Mouse (Mus musculus): ENCODE results near the gene Pou2f1. TPM values are rescaled to one million over a fixed set of nuclear protein-coding genes. Genes with fewer than 3 reads are reported as not detected.
A peak's percentile ranks its signal among the peaks of the same experiment; 100 is the strongest.

Gene Pou2f1
- polyA plus RNA-seq, 1 experiment from 2014 or later = 35.0 TPM

DNA sequence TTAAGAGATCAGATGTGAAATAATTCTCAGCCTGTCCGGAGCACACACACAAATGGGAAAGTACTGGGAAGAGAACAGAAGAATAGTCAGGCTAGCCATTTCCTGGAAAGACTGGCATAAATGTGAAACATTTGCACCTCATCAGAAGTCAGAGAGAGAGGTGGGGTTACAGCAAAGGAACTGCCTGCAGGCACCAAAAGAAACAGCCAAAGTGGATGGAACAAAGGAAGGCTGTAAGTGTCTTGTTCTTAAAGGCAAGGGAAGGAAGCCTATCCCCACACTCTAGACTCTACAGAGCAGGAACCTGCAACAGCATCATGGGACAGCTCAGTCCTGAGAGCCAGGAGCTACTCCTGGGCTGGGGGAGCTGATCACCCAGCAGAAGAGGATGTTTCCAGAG, 39.0 kb upstream of the Pou2f1 start:
- DNase-seq (ENCODE audit: low spot score) (no peak), ATAC-seq (replicated peaks; ENCODE audit: low FRiP score) (no peak)
- Histone ChIP-seq H3K9me3 (ENCODE audit: control insufficient read depth, low read length) (no peaks in the 10 kb centered on the region), H3K36me3 (ENCODE audit: control insufficient read depth, insufficient read depth, low read length) (no peaks in the 10 kb centered on the region), H3K4me1 (replicated peaks; ENCODE audit: control insufficient read depth, insufficient read depth, low read length) (peaks cover 14% of the 10 kb centered on the region), H3K4me3 (ENCODE audit: low read depth, low read length) (no peak overlapping the region), H3K4me2 (ENCODE audit: low read depth, low read length, severe bottlenecking) (no peak overlapping the region), H3K27me3 (ENCODE audit: control insufficient read depth, insufficient read depth, low read length) (no peaks in the 10 kb centered on the region; the same call in 1 of the 2 replicates), H3K27ac (ENCODE audit: low read depth, low read length) (no peak overlapping the region), H3K9ac (ENCODE audit: low read length) (no peak overlapping the region)
- WGBS = 45% methylated on average over 1 of the region's 1 CpGs

DNA sequence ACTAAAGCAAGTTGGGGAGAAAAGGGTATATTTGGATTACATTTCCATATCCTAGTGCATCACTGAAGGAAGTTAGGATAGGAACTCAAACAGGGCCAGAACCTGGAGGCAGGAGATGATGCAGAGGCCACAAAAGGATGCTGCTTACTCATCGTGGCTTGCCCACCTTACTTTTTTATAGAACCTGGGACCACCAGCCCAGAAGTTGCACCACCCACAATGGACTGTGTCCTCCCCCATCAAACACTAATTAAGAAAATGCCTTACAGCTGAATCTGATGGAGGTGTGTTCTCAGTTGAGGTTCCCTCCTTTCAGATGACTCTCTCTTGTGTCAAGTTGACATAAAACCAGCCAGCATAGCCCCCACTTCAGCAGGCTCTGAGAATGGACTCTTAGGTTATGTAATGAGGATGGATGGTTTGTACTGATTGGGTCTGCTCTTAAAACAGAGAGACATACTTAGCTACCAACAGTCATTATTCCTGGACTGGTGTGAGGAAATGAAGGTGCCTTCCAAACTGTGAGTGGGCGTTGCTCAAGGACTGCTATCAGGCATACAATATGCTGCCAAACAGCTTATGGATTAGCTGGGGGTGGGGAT, 36.4 kb upstream of the Pou2f1 start:
- DNase-seq (ENCODE audit: low spot score) (no peak), ATAC-seq (replicated peaks; ENCODE audit: low FRiP score) (no peak)
- H3K27me3 ChIP-seq (ENCODE audit: control insufficient read depth, insufficient read depth, low read length) = no peaks in the 10 kb centered on the region
- no peak overlapping the region for H3K4me2 ChIP-seq (ENCODE audit: low read depth, low read length, severe bottlenecking)
- no peak overlapping the region for H3K4me3 ChIP-seq (ENCODE audit: low read depth, low read length)
- H3K9ac ChIP-seq (ENCODE audit: low read length) = no peak overlapping the region
- no peaks in the 10 kb centered on the region for H3K36me3 ChIP-seq (ENCODE audit: control insufficient read depth, insufficient read depth, low read length)
- H3K27ac ChIP-seq (ENCODE audit: low read depth, low read length) = no peak overlapping the region
- no peaks in the 10 kb centered on the region for H3K9me3 ChIP-seq (ENCODE audit: control insufficient read depth, low read length)
- peaks cover 6% of the 10 kb centered on the region; the same call in 1 of the 2 replicates for H3K4me1 ChIP-seq (replicated peaks; ENCODE audit: control insufficient read depth, insufficient read depth, low read length)
- WGBS = 79% methylated on average over 2 of the region's 2 CpGs

DNA sequence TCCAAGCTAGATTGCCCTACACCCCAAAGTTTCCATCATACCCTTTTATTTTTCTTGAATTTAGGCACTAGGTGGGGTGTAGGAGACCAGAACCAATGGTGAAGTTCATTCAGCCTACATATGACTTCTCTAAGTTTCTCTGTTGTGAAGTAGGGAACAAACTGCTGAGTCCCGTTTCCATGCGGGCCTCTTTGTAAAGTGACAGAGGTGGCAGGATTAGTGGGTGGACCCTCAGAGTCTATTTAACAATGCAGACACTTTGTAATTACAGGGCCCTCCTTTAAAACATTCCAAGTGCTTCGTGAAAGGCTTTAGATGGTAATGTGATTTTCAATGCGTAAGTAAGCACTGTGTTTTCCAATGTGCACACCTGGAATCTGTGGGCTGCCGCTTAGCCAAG, 32.6 kb upstream of the Pou2f1 start:
- Histone ChIP-seq H3K27me3 (ENCODE audit: control insufficient read depth, insufficient read depth, low read length) (no peaks in the 10 kb centered on the region), H3K4me2 (ENCODE audit: low read depth, low read length, severe bottlenecking) (no peak overlapping the region), H3K36me3 (ENCODE audit: control insufficient read depth, insufficient read depth, low read length) (no peaks in the 10 kb centered on the region), H3K9ac (ENCODE audit: low read length) (no peak overlapping the region), H3K9me3 (ENCODE audit: control insufficient read depth, low read length) (no peaks in the 10 kb centered on the region), H3K27ac (ENCODE audit: low read depth, low read length) (no peak overlapping the region), H3K4me3 (ENCODE audit: low read depth, low read length) (no peak overlapping the region), H3K4me1 (replicated peaks; ENCODE audit: control insufficient read depth, insufficient read depth, low read length) (peaks cover 5% of the 10 kb centered on the region; the same call in 1 of the 2 replicates)
- ATAC-seq (replicated peaks; ENCODE audit: low FRiP score) (0 out of 2 replicates have a peak, but pooled peaks have one; percentile 42), DNase-seq (ENCODE audit: low spot score) (no peak)
- 6% methylated on average over 5 of the region's 5 CpGs for WGBS

DNA sequence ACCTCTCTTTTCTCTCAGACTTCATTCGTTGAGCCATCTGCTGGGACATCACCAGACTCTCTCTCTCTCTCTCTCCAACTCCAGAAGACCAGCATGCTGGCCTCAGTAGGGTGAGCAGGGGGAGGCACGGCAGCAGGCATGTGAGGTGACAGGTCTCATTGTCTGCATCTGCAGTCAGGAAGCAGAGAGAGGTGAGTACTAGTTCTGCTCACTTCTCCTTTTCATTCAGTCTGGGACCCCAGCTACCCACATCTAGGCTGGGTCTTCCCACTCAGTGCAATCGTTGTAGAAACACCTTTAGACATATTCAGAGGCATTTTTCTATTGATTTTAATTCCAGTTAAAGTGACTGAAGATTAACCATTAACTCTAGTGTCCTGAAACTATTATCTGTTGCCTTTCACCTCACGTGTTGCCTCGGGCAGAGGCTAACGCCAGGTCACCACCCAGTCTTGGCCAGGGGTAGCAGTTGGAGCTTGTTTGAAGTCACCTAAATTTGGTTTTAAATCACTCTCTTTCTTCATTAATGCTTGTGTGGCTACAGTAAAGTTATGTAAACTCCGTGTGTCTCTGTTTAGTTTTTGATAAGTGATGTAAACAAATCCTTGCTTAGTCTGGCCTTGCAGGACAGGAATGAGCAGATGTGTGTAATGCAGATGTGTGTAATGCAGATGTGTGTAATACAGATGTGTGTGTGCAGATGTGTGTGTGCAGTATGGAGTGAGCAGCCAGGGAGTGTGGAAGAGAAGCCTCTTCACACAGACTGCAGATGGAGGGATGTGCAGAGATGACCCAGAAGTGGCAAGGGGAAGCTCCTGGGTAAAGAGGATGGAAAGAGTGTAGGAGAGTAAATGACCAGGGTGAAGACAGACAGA, 29.4 kb upstream of the Pou2f1 start:
- no peaks in the 10 kb centered on the region for H3K27me3 ChIP-seq (ENCODE audit: control insufficient read depth, insufficient read depth, low read length)

DNA sequence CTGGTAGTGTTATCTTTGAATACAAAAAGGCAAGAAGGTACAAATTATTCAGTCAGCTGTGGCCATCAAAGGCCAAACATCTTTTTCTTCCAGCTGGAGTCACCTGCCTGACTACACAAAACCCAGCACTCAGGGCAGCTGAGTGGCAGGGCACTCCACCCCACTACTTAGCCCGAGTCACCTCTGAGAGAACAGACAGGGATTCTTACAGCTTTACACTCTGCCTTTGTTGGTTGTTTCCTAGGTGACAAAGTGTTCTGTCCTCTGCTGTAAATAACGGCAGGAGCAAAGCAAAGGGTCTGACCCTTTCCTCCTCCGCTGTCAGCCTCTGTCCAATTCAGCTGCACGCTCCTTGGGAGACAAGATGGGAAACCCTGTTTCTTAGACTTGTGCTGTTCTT, 21.5 kb upstream of the Pou2f1 start:
- Histone ChIP-seq H3K9me3 (ENCODE audit: control insufficient read depth, low read length) (no peaks in the 10 kb centered on the region), H3K4me1 (replicated peaks; ENCODE audit: control insufficient read depth, insufficient read depth, low read length) (no peaks in the 10 kb centered on the region), H3K27ac (ENCODE audit: low read depth, low read length) (no peak overlapping the region), H3K4me3 (ENCODE audit: low read depth, low read length) (no peak overlapping the region), H3K27me3 (ENCODE audit: control insufficient read depth, insufficient read depth, low read length) (no peaks in the 10 kb centered on the region), H3K9ac (ENCODE audit: low read length) (no peak overlapping the region), H3K36me3 (ENCODE audit: control insufficient read depth, insufficient read depth, low read length) (no peaks in the 10 kb centered on the region), H3K4me2 (ENCODE audit: low read depth, low read length, severe bottlenecking) (no peak overlapping the region)
- ATAC-seq (replicated peaks; ENCODE audit: low FRiP score) (no peak), DNase-seq (ENCODE audit: low spot score) (no peak)
- WGBS = 29% methylated on average over 4 of the region's 4 CpGs

More for the DNA sequence above, 29.4 kb upstream of the Pou2f1 start:
- no peaks in the 10 kb centered on the region for H3K9me3 ChIP-seq (ENCODE audit: control insufficient read depth, low read length)
- H3K36me3 ChIP-seq (ENCODE audit: control insufficient read depth, insufficient read depth, low read length) = no peaks in the 10 kb centered on the region
- peaks cover 5% of the 10 kb centered on the region; the same call in 1 of the 2 replicates for H3K4me1 ChIP-seq (replicated peaks; ENCODE audit: control insufficient read depth, insufficient read depth, low read length)
- H3K27ac ChIP-seq (ENCODE audit: low read depth, low read length) = no peak overlapping the region
- DNase-seq (ENCODE audit: low spot score) (no peak), ATAC-seq (replicated peaks; ENCODE audit: low FRiP score) (no peak)
- no peak overlapping the region for H3K9ac ChIP-seq (ENCODE audit: low read length)
- H3K4me2 ChIP-seq (ENCODE audit: low read depth, low read length, severe bottlenecking) = no peak overlapping the region
- no peak overlapping the region for H3K4me3 ChIP-seq (ENCODE audit: low read depth, low read length)
- WGBS = 76% methylated on average over 7 of the region's 7 CpGs

DNA sequence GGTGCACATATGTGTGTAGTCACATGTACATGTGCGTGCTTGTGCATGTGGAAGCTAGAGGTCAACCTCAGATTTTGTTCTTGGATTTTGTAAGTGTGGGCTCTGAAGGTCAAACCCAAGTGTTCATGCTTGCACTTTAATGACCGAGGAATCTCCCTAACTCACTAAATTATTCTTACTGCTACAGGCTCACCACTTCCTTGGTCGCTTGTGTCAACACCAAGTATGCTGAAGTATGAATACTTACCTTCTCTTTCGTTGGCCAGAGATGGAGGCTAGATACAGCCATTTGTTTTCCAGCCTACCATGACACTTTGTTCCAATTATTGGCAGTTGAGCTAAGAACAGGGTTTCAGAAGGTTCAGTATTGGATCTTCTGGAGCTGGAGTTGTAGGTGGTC, 14.7 kb upstream of the Pou2f1 start:
- no peak overlapping the region for H3K4me2 ChIP-seq (ENCODE audit: low read depth, low read length, severe bottlenecking)

DNA sequence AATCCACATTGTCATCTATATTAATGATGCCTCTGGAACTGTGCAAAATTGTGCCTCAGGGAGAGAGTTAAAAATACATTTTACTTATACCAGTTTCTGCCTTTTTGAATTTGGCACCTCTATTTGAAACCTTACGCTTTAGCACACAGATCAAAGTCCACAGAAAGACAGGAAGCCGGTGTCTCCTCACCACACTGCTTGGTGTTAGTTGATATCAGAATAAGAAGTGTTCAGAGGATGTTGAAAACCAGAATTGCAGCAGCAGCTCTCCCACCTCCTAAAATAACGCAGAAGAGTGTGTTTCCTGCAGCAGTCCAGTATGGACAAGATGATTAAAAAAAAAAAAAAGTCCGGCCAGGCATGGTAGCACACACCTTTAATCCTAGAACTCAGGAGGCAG, 13.8 kb upstream of the Pou2f1 start:
- no peak overlapping the region for H3K4me3 ChIP-seq (ENCODE audit: low read depth, low read length)
- H3K36me3 ChIP-seq (ENCODE audit: control insufficient read depth, insufficient read depth, low read length) = no peaks in the 10 kb centered on the region
- no peaks in the 10 kb centered on the region for H3K27me3 ChIP-seq (ENCODE audit: control insufficient read depth, insufficient read depth, low read length)
- no peak overlapping the region for H3K4me2 ChIP-seq (ENCODE audit: low read depth, low read length, severe bottlenecking)
- H3K4me1 ChIP-seq (replicated peaks; ENCODE audit: control insufficient read depth, insufficient read depth, low read length) = no peaks in the 10 kb centered on the region
- no peak overlapping the region for H3K9ac ChIP-seq (ENCODE audit: low read length)
- H3K27ac ChIP-seq (ENCODE audit: low read depth, low read length) = no peak overlapping the region
- WGBS = 80% methylated on average over 4 of the region's 4 CpGs
- DNase-seq (ENCODE audit: low spot score) (no peak), ATAC-seq (replicated peaks; ENCODE audit: low FRiP score) (no peak)
- no peaks in the 10 kb centered on the region for H3K9me3 ChIP-seq (ENCODE audit: control insufficient read depth, low read length)

More for the DNA sequence above, 14.7 kb upstream of the Pou2f1 start:
- H3K9me3 ChIP-seq (ENCODE audit: control insufficient read depth, low read length) = no peaks in the 10 kb centered on the region
- no peak overlapping the region for H3K9ac ChIP-seq (ENCODE audit: low read length)
- ATAC-seq (replicated peaks; ENCODE audit: low FRiP score) = no peak
- no peak overlapping the region for H3K27ac ChIP-seq (ENCODE audit: low read depth, low read length)
- no peaks in the 10 kb centered on the region for H3K36me3 ChIP-seq (ENCODE audit: control insufficient read depth, insufficient read depth, low read length)
- no peak for DNase-seq (ENCODE audit: low spot score)
- H3K4me1 ChIP-seq (replicated peaks; ENCODE audit: control insufficient read depth, insufficient read depth, low read length) = no peaks in the 10 kb centered on the region
- H3K27me3 ChIP-seq (ENCODE audit: control insufficient read depth, insufficient read depth, low read length) = no peaks in the 10 kb centered on the region
- no peak overlapping the region for H3K4me3 ChIP-seq (ENCODE audit: low read depth, low read length)
- WGBS = 92% methylated on average over 4 of the region's 4 CpGs

DNA sequence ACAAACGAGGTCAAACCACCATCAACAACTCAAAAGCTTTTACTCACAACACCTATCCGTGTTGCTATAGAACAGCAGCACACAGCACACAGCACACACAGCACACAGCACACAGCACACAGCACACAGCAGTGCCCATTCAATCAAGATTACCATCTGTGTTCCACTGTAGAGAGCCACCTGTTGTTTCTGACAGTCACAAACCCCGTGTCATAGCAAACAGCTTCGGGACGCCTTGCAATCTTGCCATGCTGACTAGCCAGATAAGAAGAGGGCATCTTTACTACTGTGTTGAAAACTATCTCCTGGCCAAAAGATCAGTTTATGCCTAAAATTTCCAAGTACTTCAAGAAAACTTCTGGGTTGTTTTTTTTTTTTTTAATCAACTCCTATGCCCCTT, 12.1 kb upstream of the Pou2f1 start:
- no peaks in the 10 kb centered on the region for H3K4me1 ChIP-seq (replicated peaks; ENCODE audit: control insufficient read depth, insufficient read depth, low read length)
- no peak overlapping the region for H3K4me3 ChIP-seq (ENCODE audit: low read depth, low read length)
- no peak overlapping the region for H3K27ac ChIP-seq (ENCODE audit: low read depth, low read length)
- WGBS = 72% methylated on average over 5 of the region's 5 CpGs
- no peaks in the 10 kb centered on the region for H3K27me3 ChIP-seq (ENCODE audit: control insufficient read depth, insufficient read depth, low read length)
- H3K9me3 ChIP-seq (ENCODE audit: control insufficient read depth, low read length) = no peaks in the 10 kb centered on the region
- H3K9ac ChIP-seq (ENCODE audit: low read length) = no peak overlapping the region
- no peak overlapping the region for H3K4me2 ChIP-seq (ENCODE audit: low read depth, low read length, severe bottlenecking)
- no peaks in the 10 kb centered on the region for H3K36me3 ChIP-seq (ENCODE audit: control insufficient read depth, insufficient read depth, low read length)
- DNase-seq (ENCODE audit: low spot score) (no peak), ATAC-seq (replicated peaks; ENCODE audit: low FRiP score) (no peak)

Data from forebrain, embryonic 11.5 days (tissue).